Mouse (Mus musculus) gastrocnemius, postnatal 4 days (tissue): Measurements from ENCODE around the gene Tmem139. TPM values are rescaled to one million over a fixed set of nuclear protein-coding genes. Genes with fewer than 3 reads are reported as not detected.

Experiments used
- DNase-seq, 2 experiments: peaks; one replicate each; pipeline ENCODE4 v3.0.0; 2021 to 2022; ENCODE audit warnings: low spot score in 2 of 2, mixed read lengths in 2 of 2
- long read RNA-seq, 2 experiments: library from polyadenylated mRNA; stranded (forward); transcript quantifications; one replicate each; pipeline ENCODE4 v2.0.0; 2021
- total RNA-seq, 2 experiments: library from RNA; stranded (reverse); gene quantifications; 2 replicates each; pipeline ENCODE4 v1.2.3; 2021

Gene Tmem139
- not detected for total RNA-seq
- long read RNA-seq, experiment 1: 0 reads
- long read RNA-seq, experiment 2: 0 reads

GRCm38 (mm10) chr6:42261524-42262170, at the start of gene Tmem139:
Tmem139 (plus strand) TSS chr6:42261970.
- no peak for DNase-seq

- no peak for DNase-seq
These were observed 46.7 kb upstream of the Tmem139 start, which contains the start of gene Tas2r144 for GRCm38 (mm10) chr6:42215028-42215427. Tas2r144 (plus strand) TSS chr6:42215328.

- DNase-seq: no peak
These were observed 39.5 kb upstream of the Tmem139 start for GRCm38 (mm10) chr6:42222286-42222685.

- DNase-seq: no peak
These were observed 36.7 kb upstream of the Tmem139 start for GRCm38 (mm10) chr6:42225046-42225445.

- DNase-seq: peak; percentile 30 to 54
These were observed 34.3 kb upstream of the Tmem139 start for GRCm38 (mm10) chr6:42227240-42228101.

- no peak for DNase-seq
These were observed 32.2 kb upstream of the Tmem139 start for GRCm38 (mm10) chr6:42229610-42230009.

- no peak for DNase-seq
These were observed 30.6 kb upstream of the Tmem139 start for GRCm38 (mm10) chr6:42231191-42231590.

GRCm38 (mm10) chr6:42237276-42237805, 24.4 kb upstream of the Tmem139 start:
- DNase-seq: no peak

- no peak for DNase-seq
These were observed 20.3 kb upstream of the Tmem139 start for GRCm38 (mm10) chr6:42241311-42242045.

- DNase-seq: peak; percentile 32 to 65
These were observed 15.9 kb upstream of the Tmem139 start, which contains the start of gene Gstk1 for GRCm38 (mm10) chr6:42245711-42246353. Gstk1 (plus strand) TSS chr6:42245935.

GRCm38 (mm10) chr6:42247173-42247572, 14.6 kb upstream of the Tmem139 start:
- DNase-seq: no peak

- no peak for DNase-seq
These were observed 13.8 kb upstream of the Tmem139 start for GRCm38 (mm10) chr6:42247981-42248380.

- no peak for DNase-seq
These were observed 10.0 kb upstream of the Tmem139 start for GRCm38 (mm10) chr6:42251791-42252190.

GRCm38 (mm10) chr6:42253103-42253502, 8.7 kb upstream of the Tmem139 start:
- no peak for DNase-seq

GRCm38 (mm10) chr6:42257303-42257863, 4.4 kb upstream of the Tmem139 start:
- DNase-seq: peak in 1 of 2 experiments; percentile 18

GRCm38 (mm10) chr6:42260430-42260829, 1.3 kb upstream of the Tmem139 start:
- DNase-seq: no peak

GRCm38 (mm10) chr6:42264626-42265312, 3.0 kb downstream of the Tmem139 start, which contains the start of gene Casp2:
Casp2 (plus strand) TSS chr6:42264985.
- peak; percentile 94 to 99 for DNase-seq

GRCm38 (mm10) chr6:42265391-42266330, 3.9 kb downstream of the Tmem139 start:
- no peak for DNase-seq
